Mouse (Mus musculus) lung, embryonic 16.5 days (tissue): ENCODE results near the gene Il23r. TPM values are rescaled to one million over a fixed set of nuclear protein-coding genes. Genes with fewer than 3 reads are reported as not detected.
"Not testable (repeated sequence)": the region's sequence is repeated elsewhere in the genome, so short reads cannot be mapped to it uniquely, and the experiment has no call there.

Source experiments
- ATAC-seq: fragments of 200-750 bp; cut with Nextera tagmentation; 2 replicates; pipeline ENCODE4 v1.8.0; 2017; ENCODE audit warnings: low read depth, mild to moderate bottlenecking, moderate library complexity
- H3K27ac ChIP-seq: fragments of 300-500 bp; sonication (generic); 2 replicates; pipeline ENCODE4 v1.5.1; 2014; ENCODE audit warnings: mild to moderate bottlenecking, control low read depth, low read length
- H3K27me3 ChIP-seq: fragments of 300-500 bp; sonication (generic); 2 replicates; pipeline ENCODE4 v1.6.1; 2014; ENCODE audit warnings: low read depth, low read length, mixed read lengths; ENCODE audit not compliant: control insufficient read depth, insufficient read depth
- H3K36me3 ChIP-seq: fragments of 300-500 bp; sonication (generic); 2 replicates; pipeline ENCODE4 v1.6.1; 2014; ENCODE audit warnings: low read length; ENCODE audit not compliant: control insufficient read depth, insufficient read depth
- H3K4me1 ChIP-seq: fragments of 300-500 bp; sonication (generic); replicated peaks from 2 replicates; pipeline ENCODE4 v1.6.1; 2014; ENCODE audit warnings: low read length, mixed read lengths; ENCODE audit not compliant: control insufficient read depth, insufficient read depth
- H3K4me2 ChIP-seq: fragments of 300-500 bp; sonication (generic); 2 replicates; pipeline ENCODE4 v1.6.1; 2014; ENCODE audit warnings: low read depth, low read length, control low read depth
- H3K4me3 ChIP-seq: fragments of 300-500 bp; sonication (generic); 2 replicates; pipeline ENCODE4 v1.5.1; 2014; ENCODE audit warnings: mild to moderate bottlenecking, low read length, control low read depth
- H3K9ac ChIP-seq: fragments of 300-500 bp; sonication (generic); 2 replicates; pipeline ENCODE4 v1.6.1; 2014; ENCODE audit warnings: low read length, control low read depth
- H3K9me3 ChIP-seq: fragments of 300-500 bp; sonication (generic); 2 replicates; pipeline ENCODE4 v1.6.1; 2016; ENCODE audit warnings: low read length; ENCODE audit not compliant: control insufficient read depth
- WGBS: fragments of 180-500 bp; shearing (Covaris S2); extraction: QIAGEN DNeasy Blood & Tissue Kit; methylation state at CpG from one replicate; pipeline ENCODE4 v1.1.7; 2014; 5-methylcytosine and 5-hydroxymethylcytosine counted together
- polyA plus RNA-seq: library from polyadenylated mRNA; unstranded; fragments of >200 nt; fragmentation: Nextera tagmentation; extraction: Ambion mirVana; gene quantifications from 2 replicates; pipeline ENCODE4 v1.2.1, GENCODE M21; 2015

Gene Il23r
- polyA plus RNA-seq, 1 experiment from 2014 or later, result not detected

DNA sequence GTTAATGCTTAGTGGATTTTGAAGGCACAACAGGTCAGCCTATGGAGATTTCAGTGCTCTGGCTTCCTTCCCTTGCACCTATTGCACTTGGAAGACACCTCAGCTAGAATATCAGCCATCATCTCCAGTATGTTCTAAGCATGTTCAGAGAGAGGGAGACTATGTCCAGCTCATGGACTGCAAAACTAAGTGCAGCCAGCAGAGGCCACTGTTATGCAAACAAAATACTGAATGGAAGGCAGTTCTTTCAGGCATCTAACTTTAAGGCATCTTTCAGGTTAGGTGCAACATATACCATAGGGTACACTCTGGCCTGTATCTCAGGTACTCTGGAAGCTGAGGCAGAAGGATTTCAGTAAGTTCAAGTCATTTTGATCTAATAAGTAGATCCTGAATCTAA, 19.1 kb upstream of the Il23r start:
- no peaks in the 10 kb centered on the region for H3K36me3 ChIP-seq
- no peaks in the 10 kb centered on the region for H3K4me1 ChIP-seq
- H3K4me3 ChIP-seq, result no peak overlapping the region
- no peak overlapping the region for H3K27ac ChIP-seq
- no peak for ATAC-seq
- H3K9me3 ChIP-seq, result no peaks in the 10 kb centered on the region
- H3K9ac ChIP-seq, result no peak overlapping the region
- no peaks in the 10 kb centered on the region for H3K27me3 ChIP-seq
- H3K4me2 ChIP-seq, result no peak overlapping the region

DNA sequence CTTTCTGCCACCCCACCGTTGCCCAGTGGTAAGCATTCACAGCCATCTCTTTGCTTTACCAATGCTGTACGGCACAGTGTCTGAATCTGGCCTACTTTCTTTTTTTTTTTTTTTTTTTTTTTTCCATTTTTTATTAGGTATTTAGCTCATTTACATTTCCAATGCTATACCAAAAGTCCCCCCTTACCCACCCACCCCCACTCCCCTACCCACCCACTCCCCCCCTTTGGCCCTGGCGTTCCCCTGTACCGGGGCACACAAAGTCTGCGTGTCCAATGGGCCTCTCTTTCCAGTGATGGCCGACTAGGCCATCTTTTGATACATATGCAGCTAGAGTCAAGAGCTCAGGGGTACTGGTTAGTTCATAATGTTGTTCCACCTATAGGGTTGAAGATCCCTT, 10.3 kb upstream of the Il23r start:
- not testable (repeated sequence) for H3K36me3 ChIP-seq, H3K27ac ChIP-seq, H3K4me1 ChIP-seq, H3K9ac ChIP-seq, H3K9me3 ChIP-seq, H3K27me3 ChIP-seq, H3K4me3 ChIP-seq, H3K4me2 ChIP-seq
- 90% methylated on average over 2 of the region's 6 CpGs for WGBS
- ATAC-seq, result 0 out of 2 replicates have a peak, but pooled peaks have one; percentile 38

DNA sequence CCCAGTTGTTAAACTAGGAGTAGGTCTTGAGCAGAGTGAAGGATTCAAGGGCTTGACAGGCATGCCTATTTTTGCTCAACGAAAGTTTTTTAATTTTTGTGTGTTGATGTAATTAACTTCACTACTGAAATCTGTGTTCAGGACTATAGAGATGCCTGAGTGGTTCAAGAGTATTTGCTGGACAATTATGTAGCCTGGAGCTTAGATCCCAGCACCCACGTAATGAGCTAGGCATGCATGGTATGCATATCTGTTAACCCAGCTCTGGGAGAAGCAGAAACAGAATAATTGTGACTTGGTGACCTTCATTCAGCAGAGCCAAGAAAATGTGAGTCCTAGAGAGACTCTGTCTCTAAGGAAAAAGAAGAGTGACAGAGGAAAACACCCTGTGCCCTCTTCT, 10.6 kb downstream of the Il23r start:
- Histone ChIP-seq H3K9me3 (no peaks in the 10 kb centered on the region), H3K4me2 (no peak overlapping the region), H3K4me3 (no peak overlapping the region), H3K9ac (no peak overlapping the region), H3K4me1 (no peaks in the 10 kb centered on the region), H3K27me3 (no peaks in the 10 kb centered on the region), H3K36me3 (no peaks in the 10 kb centered on the region), H3K27ac (peak overlapping the region; percentile 65)
- WGBS, result 34% methylated on average over 2 of the region's 2 CpGs
- ATAC-seq, result peak; percentile 96

DNA sequence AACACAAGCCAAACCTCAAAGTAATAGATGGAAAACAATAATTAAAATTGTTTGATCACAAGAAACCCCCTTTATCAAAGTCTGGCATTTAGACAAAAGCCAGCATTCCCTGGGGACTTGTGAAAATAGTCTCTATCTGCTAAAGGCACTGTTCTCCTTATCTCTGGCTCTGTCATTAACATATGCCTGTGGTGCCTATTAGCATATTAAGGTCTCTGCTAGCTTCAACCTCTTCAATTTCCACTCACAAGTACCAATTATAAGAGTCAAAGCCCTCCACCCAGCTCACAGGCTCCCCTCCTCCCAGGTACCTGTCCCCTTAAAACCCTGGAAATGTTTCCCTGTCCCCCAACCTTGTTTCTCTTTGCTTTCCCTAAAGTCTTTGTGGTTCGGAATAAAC, 20.4 kb downstream of the Il23r start:
- H3K4me2 ChIP-seq, result no peak overlapping the region
- no peak overlapping the region for H3K4me3 ChIP-seq
- 21% methylated on average over 1 of the region's 1 CpGs for WGBS
- H3K4me1 ChIP-seq, result no peaks in the 10 kb centered on the region
- no peak for ATAC-seq
- H3K9me3 ChIP-seq, result no peaks in the 10 kb centered on the region
- no peaks in the 10 kb centered on the region for H3K36me3 ChIP-seq
- H3K27me3 ChIP-seq, result no peaks in the 10 kb centered on the region
- H3K27ac ChIP-seq, result no peak overlapping the region
- H3K9ac ChIP-seq, result no peak overlapping the region

DNA sequence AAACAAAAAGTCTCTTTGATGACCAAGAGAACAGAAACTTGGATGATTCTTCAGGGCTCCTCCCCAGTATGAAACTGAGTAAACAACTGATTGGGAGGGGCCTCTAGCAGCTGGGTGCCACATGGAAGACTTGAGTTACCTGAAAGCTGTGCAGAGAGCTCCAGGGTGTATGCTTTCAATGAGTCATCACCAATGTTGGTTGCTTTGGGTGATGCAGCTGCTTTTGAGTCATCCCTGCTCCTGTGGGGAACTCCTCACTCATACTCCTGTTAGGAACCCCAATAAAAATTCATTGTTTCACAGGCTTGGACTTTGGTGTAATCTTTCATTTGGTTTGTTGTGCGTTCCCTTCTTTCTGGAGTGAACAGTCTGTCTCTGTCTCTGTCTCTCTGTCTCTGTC, 32.2 kb downstream of the Il23r start:
- no peak for ATAC-seq
- no peak overlapping the region for H3K27ac ChIP-seq
- no peak overlapping the region for H3K9ac ChIP-seq
- 83% methylated on average over 1 of the region's 1 CpGs for WGBS
- no peaks in the 10 kb centered on the region for H3K9me3 ChIP-seq
- H3K27me3 ChIP-seq, result no peaks in the 10 kb centered on the region
- no peaks in the 10 kb centered on the region for H3K4me1 ChIP-seq
- H3K36me3 ChIP-seq, result no peaks in the 10 kb centered on the region
- no peak overlapping the region for H3K4me3 ChIP-seq
- no peak overlapping the region for H3K4me2 ChIP-seq

DNA sequence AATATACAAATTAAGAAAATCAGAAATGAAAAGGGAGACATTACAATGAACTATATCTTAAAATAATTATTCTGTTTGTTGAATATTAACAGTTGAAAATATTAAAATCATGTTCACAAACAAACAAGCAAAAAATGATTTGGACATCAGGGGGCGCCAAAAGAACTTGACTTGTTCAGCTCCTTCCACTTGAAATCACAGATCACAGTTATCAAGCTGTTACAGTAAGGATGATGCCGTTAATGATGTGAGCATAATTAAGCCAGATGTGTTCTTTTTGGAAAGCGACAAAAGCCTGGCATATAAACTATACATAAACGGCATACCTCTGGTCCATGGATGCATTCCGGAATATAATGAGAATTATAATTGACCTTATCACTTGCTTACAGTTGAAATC, 40.3 kb downstream of the Il23r start:
- Histone ChIP-seq H3K4me2 (no peak overlapping the region), H3K27me3 (no peaks in the 10 kb centered on the region), H3K4me3 (no peak overlapping the region), H3K9ac (no peak overlapping the region), H3K9me3 (no peaks in the 10 kb centered on the region), H3K4me1 (no peaks in the 10 kb centered on the region), H3K27ac (no peak overlapping the region), H3K36me3 (no peaks in the 10 kb centered on the region)
- ATAC-seq, result no peak
- 42% methylated on average over 5 of the region's 5 CpGs for WGBS

DNA sequence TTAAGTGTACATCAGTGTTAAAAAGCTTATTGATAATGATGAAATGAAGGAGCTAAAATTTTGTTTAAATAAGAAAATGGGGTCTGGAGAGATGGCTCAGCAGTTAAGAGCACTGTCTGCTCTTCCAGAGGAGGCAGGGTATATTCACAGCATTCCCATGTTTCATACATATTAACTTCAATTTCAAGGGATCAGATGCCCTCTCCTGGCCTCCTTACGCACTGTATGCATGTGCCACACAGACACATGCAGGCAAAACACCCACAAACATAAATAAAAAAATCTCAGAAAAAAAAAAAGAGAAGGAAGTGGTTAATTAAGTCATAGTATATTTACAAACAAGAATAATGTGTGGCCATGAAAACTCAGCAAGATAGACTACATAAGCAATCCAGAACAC, 45.8 kb downstream of the Il23r start:
- Histone ChIP-seq H3K4me2 (no peak overlapping the region), H3K27me3 (no peaks in the 10 kb centered on the region), H3K9ac (no peak overlapping the region), H3K4me1 (no peaks in the 10 kb centered on the region), H3K9me3 (no peaks in the 10 kb centered on the region), H3K4me3 (no peak overlapping the region), H3K27ac (no peak overlapping the region), H3K36me3 (no peaks in the 10 kb centered on the region)
- no peak for ATAC-seq
- 74% methylated on average over 1 of the region's 1 CpGs for WGBS

DNA sequence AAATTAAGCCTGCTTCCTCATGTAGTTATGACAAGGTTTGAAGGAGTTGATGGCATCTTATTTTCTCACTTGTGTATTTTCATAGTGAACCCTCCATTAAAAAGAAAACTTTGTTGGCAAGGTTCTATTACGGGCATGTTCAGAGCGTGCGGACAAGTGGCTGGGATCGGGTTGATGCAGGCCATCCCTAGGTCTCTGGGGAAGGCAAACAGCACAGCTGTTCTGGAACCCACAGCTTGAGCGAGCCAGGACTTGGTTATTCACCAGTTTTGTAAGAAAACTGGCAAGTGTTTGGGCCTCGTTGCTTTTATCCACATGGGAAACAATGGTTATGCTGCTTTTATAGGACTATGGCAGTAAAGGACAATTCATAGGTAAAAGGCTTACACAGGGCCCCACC, 48.5 kb downstream of the Il23r start:
- Histone ChIP-seq H3K36me3 (no peaks in the 10 kb centered on the region), H3K27me3 (no peaks in the 10 kb centered on the region), H3K9ac (no peak overlapping the region), H3K4me2 (no peak overlapping the region), H3K4me1 (no peaks in the 10 kb centered on the region), H3K27ac (no peak overlapping the region), H3K9me3 (no peaks in the 10 kb centered on the region), H3K4me3 (no peak overlapping the region)
- WGBS, result 82% methylated on average over 6 of the region's 6 CpGs
- ATAC-seq, result no peak

DNA sequence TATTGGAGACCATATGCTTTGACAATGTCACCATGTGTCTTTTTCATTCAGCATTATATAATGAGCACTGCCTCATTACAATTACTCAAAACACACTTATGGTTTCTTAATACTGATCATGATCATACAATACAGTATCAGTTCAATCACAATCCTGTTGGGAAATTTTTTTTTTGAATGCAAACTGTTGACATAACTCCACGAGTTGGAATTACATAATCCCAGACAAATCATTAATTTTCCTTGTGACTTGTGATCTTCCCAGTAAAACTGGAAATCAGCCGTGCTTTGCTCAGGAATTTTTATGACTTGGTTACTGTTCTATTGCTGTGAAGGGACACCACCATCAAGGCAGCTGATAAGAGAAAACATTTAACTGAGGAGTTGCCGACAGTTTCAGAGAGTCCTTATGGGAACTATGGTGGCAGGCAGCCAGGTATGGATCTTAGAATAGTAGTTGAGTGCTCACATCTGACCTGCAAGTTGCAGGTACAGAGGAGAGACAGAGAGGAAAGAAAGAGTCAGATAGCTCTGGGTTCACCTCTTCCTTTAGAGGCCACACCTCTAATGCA, 53.8 kb downstream of the Il23r start:
- ATAC-seq, result no peak
- WGBS, result 22% methylated on average over 3 of the region's 3 CpGs
- Histone ChIP-seq H3K36me3 (no peaks in the 10 kb centered on the region), H3K4me3 (no peak overlapping the region), H3K27me3 (no peaks in the 10 kb centered on the region), H3K9ac (no peak overlapping the region), H3K27ac (no peak overlapping the region), H3K4me2 (no peak overlapping the region), H3K4me1 (peaks cover 5% of the 10 kb centered on the region), H3K9me3 (no peaks in the 10 kb centered on the region)

DNA sequence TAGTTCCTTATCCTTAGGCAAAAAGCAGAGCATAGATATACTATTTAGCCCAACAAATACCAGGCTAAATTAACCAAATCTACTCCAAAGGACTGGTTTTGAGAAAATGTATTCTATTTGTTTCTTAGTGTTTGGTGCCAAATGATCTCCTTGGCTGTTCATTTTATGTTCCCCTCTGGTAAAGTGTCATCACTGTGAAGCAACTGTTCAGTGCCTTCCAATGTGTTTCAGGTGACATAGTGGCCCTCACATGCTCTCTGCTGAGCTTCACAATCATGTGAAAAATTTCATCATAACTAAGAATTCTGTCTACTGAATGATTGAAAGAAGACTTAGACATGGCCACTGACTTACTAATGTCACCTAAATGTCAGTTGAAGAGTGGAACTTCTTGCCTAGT, 54.6 kb downstream of the Il23r start:
- Histone ChIP-seq H3K4me3 (no peak overlapping the region), H3K27me3 (no peaks in the 10 kb centered on the region), H3K4me1 (peaks cover 5% of the 10 kb centered on the region), H3K36me3 (no peaks in the 10 kb centered on the region), H3K9me3 (no peaks in the 10 kb centered on the region), H3K4me2 (no peak overlapping the region), H3K9ac (no peak overlapping the region), H3K27ac (no peak overlapping the region)
- no peak for ATAC-seq
